Mouse (Mus musculus): ENCODE measurements around the gene Lpar1.

- TF ChIP-seq CTCF (IDR thresholded peaks at IDR 0.05; ENCODE audit: low read depth) (no peak), EP300 (optimal IDR thresholded peaks at IDR 0.05) (no peak)
These were observed 83.8 kb downstream of the Lpar1 start for GRCm38 (mm10) chr4:58469651-58470592.
